Mouse (Mus musculus) stomach, embryonic 15.5 days (tissue): ENCODE data around the gene Hoxd9. TPM values are rescaled to one million over a fixed set of nuclear protein-coding genes. Genes with fewer than 3 reads are reported as not detected.

Source experiments
- ATAC-seq: fragments of 200-750 bp; cut with Nextera tagmentation; 2 replicates; pipeline ENCODE4 v1.8.0; 2017; ENCODE audit warnings: low read depth, moderate number of reproducible peaks, moderate TSS enrichment; ENCODE audit not compliant: insufficient read depth, low FRiP score
- H3K27ac ChIP-seq: fragments of 300-500 bp; sonication (generic); 2 replicates; pipeline ENCODE4 v1.5.1; 2015; ENCODE audit warnings: mild to moderate bottlenecking, inconsistent platforms
- H3K27me3 ChIP-seq: fragments of 300-500 bp; sonication (generic); replicated peaks from 2 replicates; pipeline ENCODE4 v1.6.1; 2015; ENCODE audit warnings: inconsistent platforms
- H3K36me3 ChIP-seq: fragments of 300-500 bp; sonication (generic); 2 replicates; pipeline ENCODE4 v1.6.1; 2015; ENCODE audit warnings: inconsistent platforms
- H3K4me1 ChIP-seq: fragments of 300-500 bp; sonication (generic); 2 replicates; pipeline ENCODE4 v1.6.1; 2015; ENCODE audit warnings: inconsistent platforms
- H3K4me2 ChIP-seq: fragments of 300-500 bp; sonication (generic); 2 replicates; pipeline ENCODE4 v1.6.1; 2015; ENCODE audit warnings: mild to moderate bottlenecking, inconsistent platforms
- H3K4me3 ChIP-seq: fragments of 300-500 bp; sonication (generic); replicated peaks from 2 replicates; pipeline ENCODE4 v1.5.1; 2015; ENCODE audit warnings: inconsistent platforms
- H3K9ac ChIP-seq: fragments of 300-500 bp; sonication (generic); 2 replicates; pipeline ENCODE4 v1.6.1; 2015; ENCODE audit warnings: inconsistent platforms
- H3K9me3 ChIP-seq: fragments of 300-500 bp; sonication (generic); 2 replicates; pipeline ENCODE4 v1.6.1; 2016; ENCODE audit warnings: inconsistent platforms
- WGBS: fragments of 180-500 bp; shearing (Covaris S2); methylation state at CpG from one replicate; pipeline ENCODE4 v1.1.7; 2015; 5-methylcytosine and 5-hydroxymethylcytosine counted together
- polyA plus RNA-seq: library from polyadenylated mRNA; unstranded; fragments of >200 nt; fragmentation: Nextera tagmentation; extraction: Ambion mirVana; gene quantifications from 2 replicates; pipeline ENCODE4 v1.2.1, GENCODE M21; 2015

The Hoxd9 gene
- polyA plus RNA-seq, 1 experiment from 2014 or later, result 1.3 TPM

DNA sequence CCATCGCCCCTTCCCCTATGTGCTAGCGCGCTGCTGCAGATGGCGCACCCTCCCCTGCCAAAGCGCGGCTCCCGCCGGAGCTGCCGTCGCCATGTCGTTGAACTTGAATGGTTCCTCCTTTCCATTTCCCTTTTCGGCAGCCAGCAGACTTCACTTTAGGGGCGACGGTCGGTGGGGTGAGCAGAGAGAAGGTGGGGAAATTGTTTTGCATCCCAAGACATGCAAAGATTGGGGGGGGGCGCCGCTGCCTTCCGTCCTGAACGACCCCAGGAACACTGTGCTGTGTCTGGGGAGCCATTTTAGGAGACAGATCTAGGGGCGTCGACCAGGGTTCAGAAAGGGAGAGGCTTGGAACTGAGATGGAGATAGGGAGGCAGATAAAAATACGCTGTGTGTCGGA lies 17.5 kb upstream of the Hoxd9 start:
- H3K9ac ChIP-seq, result no peak overlapping the region
- H3K9me3 ChIP-seq, result no peaks in the 10 kb centered on the region
- H3K36me3 ChIP-seq, result no peaks in the 10 kb centered on the region
- H3K4me1 ChIP-seq, result peaks cover 17% of the 10 kb centered on the region
- no peak overlapping the region for H3K4me2 ChIP-seq
- H3K27me3 ChIP-seq, result peaks cover 100% of the 10 kb centered on the region
- no peak overlapping the region for H3K27ac ChIP-seq
- no peak overlapping the region for H3K4me3 ChIP-seq
- no peak for ATAC-seq
- under 1% methylated on average over 23 of the region's 23 CpGs for WGBS

DNA sequence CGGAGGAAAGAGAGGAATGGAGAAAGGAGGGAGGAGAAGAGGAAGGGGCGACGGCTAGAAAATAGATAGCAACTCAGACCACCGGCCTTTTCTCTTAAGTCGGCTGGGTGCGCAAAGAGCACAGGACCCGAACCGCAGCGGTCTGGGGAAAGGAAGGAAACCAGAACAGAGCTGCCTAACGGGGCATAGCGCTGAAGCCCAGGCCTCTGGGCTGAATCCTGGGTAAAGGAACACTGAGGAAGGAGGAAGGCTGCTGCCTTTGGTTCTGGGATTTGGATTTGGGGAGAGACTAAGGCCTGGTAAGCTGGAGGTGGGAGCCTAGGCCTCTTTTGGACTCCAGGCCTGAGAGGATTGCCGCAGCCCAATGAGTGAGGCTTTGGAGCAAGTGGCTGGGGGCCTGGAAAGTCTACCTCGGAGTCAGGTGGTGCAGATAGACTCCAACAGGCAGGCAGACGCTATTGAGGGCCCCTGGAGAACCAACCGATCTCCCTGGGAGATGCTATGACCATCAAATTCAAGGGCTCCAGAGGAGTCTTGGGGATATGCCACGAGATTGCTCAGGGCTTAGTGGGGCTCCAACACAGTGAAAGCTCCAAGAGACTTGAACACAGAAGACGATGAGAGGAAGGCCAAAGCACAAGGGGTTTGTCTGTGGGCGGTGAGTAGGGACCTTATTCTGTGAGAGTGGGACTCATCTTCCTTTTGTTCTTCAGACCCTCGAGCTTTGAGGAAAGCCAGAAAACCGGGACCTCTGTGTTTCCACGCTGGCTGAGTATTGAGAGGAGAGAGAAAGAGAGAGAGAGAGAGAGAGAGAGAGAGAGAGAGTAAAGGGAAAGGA lies 16.7 kb upstream of the Hoxd9 start:
- Histone ChIP-seq H3K4me3 (no peak overlapping the region), H3K36me3 (no peaks in the 10 kb centered on the region), H3K9ac (no peak overlapping the region), H3K4me2 (no peak overlapping the region), H3K4me1 (peaks cover 17% of the 10 kb centered on the region), H3K27me3 (peaks cover 98% of the 10 kb centered on the region), H3K27ac (no peak overlapping the region), H3K9me3 (no peaks in the 10 kb centered on the region)
- no peak for ATAC-seq
- WGBS, result 3% methylated on average over 21 of the region's 21 CpGs

DNA sequence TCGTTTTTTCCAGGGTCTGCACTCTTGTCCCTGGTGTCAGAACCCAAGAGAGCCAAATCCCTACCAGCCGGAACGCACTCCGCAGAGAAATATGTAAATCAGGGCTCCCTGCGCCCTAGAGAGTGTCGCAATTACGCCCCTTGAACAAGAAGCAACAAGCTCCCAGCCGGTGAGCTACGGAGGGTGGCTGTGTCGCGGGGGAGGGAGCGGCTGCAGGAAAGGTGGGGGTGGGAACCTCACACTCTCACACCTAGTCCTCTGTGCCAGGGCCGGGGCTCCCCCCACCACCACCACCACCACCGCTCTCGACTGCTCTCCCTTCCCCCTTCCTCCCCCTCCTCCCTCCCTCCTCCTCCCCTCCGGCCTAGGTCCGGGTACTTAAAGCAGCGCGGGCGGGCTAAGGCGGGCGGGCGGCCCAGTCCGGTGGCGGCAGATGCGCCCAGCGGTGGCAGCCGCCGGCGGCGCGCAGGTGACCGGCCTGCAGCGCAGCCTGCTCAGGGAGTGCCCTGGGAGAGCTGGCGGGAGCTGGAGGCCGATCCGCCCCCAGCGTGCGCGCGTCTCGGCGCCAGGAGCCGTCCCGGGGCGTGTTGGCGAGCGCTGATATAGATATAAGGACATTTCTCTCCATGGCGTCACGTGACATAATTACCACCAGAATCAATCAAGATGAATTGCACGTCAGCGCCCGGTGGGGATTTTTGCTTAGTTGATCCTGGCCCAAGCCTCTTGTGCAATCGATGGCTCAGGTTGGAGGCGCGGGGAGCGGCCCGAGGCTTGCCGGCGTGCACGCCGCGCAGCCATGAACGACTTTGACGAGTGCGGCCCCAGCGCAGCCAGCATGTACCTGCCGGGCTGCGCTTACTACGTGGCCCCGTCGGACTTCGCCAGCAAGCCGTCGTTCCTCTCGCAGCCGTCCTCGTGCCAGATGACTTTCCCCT lies 15.7 kb upstream of the Hoxd9 start:
- peaks cover 17% of the 10 kb centered on the region for H3K4me1 ChIP-seq
- H3K27me3 ChIP-seq, result peaks cover 94% of the 10 kb centered on the region
- WGBS, result under 1% methylated on average over 72 of the region's 78 CpGs
- H3K4me3 ChIP-seq, result peak overlapping the region; percentile 24; the same call in 1 of the 2 replicates
- no peak overlapping the region for H3K9ac ChIP-seq
- H3K27ac ChIP-seq, result no peak overlapping the region
- no peak for ATAC-seq
- peak overlapping the region; percentile 46 for H3K4me2 ChIP-seq
- no peaks in the 10 kb centered on the region for H3K36me3 ChIP-seq
- no peaks in the 10 kb centered on the region for H3K9me3 ChIP-seq

DNA sequence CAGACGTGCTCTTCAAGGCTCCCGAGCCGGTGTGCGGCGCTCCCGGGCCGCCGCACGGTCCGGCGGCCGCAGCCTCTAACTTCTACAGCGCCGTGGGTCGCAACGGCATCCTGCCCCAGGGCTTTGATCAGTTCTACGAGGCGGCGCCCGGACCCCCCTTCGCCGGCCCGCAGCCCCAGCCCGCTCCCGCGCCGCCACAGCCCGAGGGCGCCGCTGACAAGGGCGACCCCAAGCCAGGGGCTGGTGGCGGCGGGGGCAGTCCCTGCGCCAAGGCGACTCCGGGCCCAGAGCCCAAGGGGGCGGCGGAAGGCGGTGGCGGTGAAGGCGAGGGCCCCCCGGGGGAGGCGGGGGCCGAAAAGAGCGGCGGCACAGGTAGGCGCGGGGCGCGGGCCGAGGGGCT lies 14.7 kb upstream of the Hoxd9 start:
- Histone ChIP-seq H3K9ac (no peak overlapping the region), H3K9me3 (no peaks in the 10 kb centered on the region), H3K36me3 (no peaks in the 10 kb centered on the region), H3K4me1 (peaks cover 17% of the 10 kb centered on the region), H3K4me2 (peak overlapping the region; percentile 46), H3K4me3 (peak overlapping the region; percentile 24; the same call in 1 of the 2 replicates), H3K27ac (no peak overlapping the region), H3K27me3 (peaks cover 94% of the 10 kb centered on the region)
- under 1% methylated on average over 44 of the region's 51 CpGs for WGBS
- no peak for ATAC-seq

DNA sequence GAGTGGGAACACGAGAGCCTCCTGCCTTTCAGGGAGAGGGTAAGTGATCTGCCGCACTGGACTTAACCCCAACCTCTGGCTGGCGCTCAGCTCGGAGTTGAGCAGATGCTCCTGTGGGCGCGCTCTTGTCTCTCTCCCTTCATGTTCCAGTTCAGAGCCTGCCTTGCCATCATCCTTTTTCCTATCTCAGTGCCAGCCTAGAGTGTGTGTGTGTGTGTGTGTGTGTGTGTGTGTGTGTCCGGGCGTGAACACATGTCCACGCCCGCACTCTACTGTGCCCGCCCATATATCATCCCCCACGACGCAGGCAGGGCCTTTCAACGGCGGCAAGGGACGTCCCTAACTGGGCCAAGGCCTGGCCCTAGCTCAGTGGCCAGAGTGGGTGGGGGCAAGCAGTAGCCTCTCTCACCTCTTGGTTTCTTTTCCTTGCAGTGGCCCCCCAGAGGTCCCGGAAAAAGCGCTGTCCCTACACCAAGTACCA lies 14.0 kb upstream of the Hoxd9 start:
- ATAC-seq, result no peak
- WGBS, result 1% methylated on average over 18 of the region's 18 CpGs
- H3K9me3 ChIP-seq, result no peaks in the 10 kb centered on the region
- no peak overlapping the region for H3K9ac ChIP-seq
- peaks cover 94% of the 10 kb centered on the region for H3K27me3 ChIP-seq
- H3K4me1 ChIP-seq, result peaks cover 17% of the 10 kb centered on the region
- H3K4me3 ChIP-seq, result no peak overlapping the region
- no peak overlapping the region for H3K27ac ChIP-seq
- no peaks in the 10 kb centered on the region for H3K36me3 ChIP-seq
- no peak overlapping the region for H3K4me2 ChIP-seq

DNA sequence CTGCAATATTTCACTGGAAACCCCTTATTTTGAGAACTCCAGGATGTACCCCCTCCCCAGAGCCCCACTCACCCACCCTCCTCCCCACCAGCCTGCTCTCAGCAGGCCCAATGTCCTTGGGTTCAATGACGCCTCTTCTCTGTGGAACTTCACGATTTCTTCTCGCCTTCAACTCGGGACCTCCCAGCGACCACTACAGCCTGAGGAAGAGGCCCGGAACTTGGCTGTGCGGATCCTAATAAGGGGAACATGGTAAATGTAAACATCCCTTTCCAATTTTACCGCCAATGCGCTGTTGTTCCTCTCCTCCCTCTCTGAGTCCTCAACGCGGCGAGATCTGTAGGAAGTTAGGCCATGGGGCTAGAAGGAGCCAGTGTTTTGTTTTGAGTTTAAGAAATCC lies 13.4 kb upstream of the Hoxd9 start:
- H3K4me1 ChIP-seq, result peaks cover 17% of the 10 kb centered on the region
- no peaks in the 10 kb centered on the region for H3K36me3 ChIP-seq
- 2% methylated on average over 12 of the region's 12 CpGs for WGBS
- no peak overlapping the region for H3K9ac ChIP-seq
- H3K27me3 ChIP-seq, result peaks cover 94% of the 10 kb centered on the region
- no peak overlapping the region for H3K4me2 ChIP-seq
- no peak for ATAC-seq
- no peak overlapping the region for H3K4me3 ChIP-seq
- H3K9me3 ChIP-seq, result no peaks in the 10 kb centered on the region
- H3K27ac ChIP-seq, result no peak overlapping the region

DNA sequence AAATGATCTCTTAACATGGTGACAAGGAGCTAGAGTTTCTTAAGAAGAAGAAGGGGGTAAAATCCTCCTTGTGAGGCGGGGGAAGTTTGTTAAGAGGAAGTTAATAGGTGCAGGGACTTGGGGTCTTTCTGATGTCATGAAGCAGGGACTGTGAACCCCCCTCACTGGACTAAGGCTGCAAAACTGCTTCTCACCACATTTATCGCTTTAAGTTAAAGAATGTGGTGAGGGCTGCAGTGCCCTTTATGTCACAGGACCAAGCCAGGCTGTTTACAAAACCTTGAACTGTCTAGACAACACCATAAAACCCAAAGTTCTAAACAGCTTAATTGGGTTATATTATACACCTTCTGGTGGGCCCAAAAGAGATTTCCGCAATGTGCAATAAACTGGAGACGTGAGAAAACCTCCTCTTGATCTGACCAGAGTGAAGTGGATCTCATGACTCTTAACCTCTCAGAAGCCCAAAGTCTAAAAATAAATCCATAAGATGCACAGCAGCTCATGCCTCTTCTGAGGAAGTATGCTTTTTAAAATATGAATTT lies 12.4 kb upstream of the Hoxd9 start:
- no peak overlapping the region for H3K9ac ChIP-seq
- no peak overlapping the region for H3K4me2 ChIP-seq
- no peak overlapping the region for H3K27ac ChIP-seq
- H3K9me3 ChIP-seq, result no peaks in the 10 kb centered on the region
- 9% methylated on average over 4 of the region's 4 CpGs for WGBS
- no peak for ATAC-seq
- peaks cover 17% of the 10 kb centered on the region for H3K4me1 ChIP-seq
- H3K36me3 ChIP-seq, result no peaks in the 10 kb centered on the region
- H3K4me3 ChIP-seq, result no peak overlapping the region
- peaks cover 94% of the 10 kb centered on the region for H3K27me3 ChIP-seq

DNA sequence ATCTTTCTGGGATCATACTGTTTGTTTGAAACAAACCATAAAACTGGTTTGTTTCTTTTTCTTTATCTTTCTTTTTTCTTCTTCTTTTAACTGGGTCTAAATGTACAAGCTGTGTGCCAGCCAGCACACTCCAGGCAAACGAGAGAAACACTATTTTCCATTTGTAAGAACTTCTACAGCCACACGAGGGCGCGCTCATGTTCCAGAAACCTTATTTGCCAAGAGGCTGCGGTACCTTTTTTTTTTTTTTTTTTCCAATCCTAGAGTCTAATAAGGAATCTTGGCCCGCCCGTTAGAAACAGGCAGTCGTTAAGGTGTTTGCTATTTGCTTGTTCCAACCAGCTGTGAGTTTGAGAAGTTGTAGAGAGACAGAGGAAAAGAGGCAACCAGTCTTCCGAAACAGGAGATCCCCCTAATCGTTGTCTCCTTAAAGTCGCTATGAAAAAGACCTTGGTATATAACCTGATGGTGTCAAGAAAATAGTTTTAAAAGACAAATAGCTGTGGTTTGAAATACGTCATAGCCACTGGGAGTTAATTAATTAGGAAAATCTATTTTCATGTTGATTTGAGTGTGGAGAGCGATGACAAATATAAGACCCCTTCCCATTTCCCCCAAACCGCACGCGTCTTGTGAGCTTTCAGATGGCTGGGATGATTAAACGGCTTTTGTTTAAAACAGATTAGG lies 11.1 kb upstream of the Hoxd9 start:
- Histone ChIP-seq H3K36me3 (no peaks in the 10 kb centered on the region), H3K4me1 (peaks cover 19% of the 10 kb centered on the region), H3K9me3 (no peaks in the 10 kb centered on the region), H3K9ac (no peak overlapping the region), H3K27ac (no peak overlapping the region), H3K27me3 (peaks cover 90% of the 10 kb centered on the region), H3K4me2 (no peak overlapping the region), H3K4me3 (no peak overlapping the region)
- 6% methylated on average over 17 of the region's 17 CpGs for WGBS
- ATAC-seq, result no peak

DNA sequence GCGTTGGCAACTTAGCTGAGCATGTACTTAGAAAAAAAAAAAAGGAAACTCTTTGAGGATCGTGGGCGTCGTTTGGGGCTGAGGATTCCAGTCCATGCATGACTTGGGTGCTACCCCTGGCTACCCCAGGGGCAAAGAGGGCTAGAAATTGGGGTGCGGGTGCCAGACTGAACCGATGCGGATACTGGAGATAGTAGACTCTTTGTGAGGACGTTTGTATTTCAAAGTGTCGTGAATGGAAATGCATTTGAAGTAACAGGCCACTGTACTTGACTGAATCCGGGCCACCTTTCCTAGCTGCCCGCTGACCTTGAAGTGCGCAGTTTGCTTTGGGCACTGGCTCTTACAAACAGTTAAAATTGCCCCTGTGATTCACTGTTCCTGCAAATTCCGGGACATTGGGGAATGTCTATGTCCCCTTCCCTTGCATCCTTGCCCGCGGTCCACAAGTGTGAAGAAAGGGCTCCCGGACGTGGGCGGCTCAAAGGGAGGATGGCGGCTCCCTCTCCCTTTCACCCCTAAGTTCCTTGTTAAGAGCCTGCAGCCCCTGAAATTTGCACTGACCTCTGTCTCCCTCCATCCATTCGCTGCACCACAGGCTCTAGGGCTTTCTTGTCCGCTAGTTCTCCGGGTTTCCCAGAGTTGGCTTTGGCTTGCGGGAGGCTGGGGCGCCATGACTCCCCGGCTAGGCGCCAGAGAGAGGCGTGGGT lies 10.4 kb upstream of the Hoxd9 start:
- H3K4me2 ChIP-seq, result no peak overlapping the region
- no peaks in the 10 kb centered on the region for H3K36me3 ChIP-seq
- peaks cover 90% of the 10 kb centered on the region for H3K27me3 ChIP-seq
- H3K4me3 ChIP-seq, result no peak overlapping the region
- 2% methylated on average over 27 of the region's 27 CpGs for WGBS
- H3K9me3 ChIP-seq, result no peaks in the 10 kb centered on the region
- H3K27ac ChIP-seq, result no peak overlapping the region
- H3K4me1 ChIP-seq, result peaks cover 13% of the 10 kb centered on the region
- ATAC-seq, result no peak
- H3K9ac ChIP-seq, result no peak overlapping the region

DNA sequence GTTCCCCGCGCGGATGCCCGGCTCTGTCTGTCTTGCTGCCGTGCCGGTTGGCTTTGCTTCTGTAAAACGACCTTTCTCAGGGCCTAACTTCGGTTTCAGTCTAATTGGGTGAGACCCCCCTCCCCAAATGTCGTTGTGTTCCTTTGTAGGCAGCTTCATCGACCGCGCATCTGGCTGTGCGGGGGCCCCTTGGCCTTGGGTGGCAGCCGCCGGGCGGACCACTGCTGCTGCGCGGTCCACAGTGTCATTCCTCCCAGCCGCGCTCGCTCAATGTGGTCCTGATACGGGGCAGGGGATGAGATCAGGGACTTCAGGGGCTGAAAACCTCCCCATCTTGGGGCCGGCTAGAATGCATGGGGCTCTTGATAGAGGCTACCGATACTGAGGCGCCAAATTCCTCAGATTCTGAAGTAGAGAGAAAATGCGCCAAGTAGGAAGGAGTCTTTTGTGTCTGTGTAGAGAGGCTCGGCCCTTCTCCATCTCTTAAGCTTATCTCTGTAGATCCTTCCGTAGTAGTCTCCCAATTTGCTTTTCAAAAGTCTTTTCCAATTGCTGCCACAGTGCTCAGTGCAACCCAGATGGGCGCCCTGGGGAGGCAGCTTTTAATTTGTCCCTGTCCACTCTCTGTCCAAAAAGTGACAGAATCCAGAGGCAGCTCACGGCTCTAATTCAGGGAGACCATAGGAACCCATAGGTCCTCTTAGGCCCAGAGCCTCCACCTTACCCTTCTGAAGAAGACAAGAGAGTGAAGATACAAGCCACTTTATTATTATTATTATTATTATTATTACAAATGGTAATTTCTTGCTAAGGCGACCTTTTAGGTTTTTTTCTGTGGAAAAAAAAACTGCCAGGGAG lies 9.6 kb upstream of the Hoxd9 start:
- H3K9me3 ChIP-seq, result no peaks in the 10 kb centered on the region
- no peak overlapping the region for H3K4me2 ChIP-seq
- H3K9ac ChIP-seq, result no peak overlapping the region
- H3K4me3 ChIP-seq, result no peak overlapping the region
- H3K36me3 ChIP-seq, result no peaks in the 10 kb centered on the region
- no peak overlapping the region for H3K27ac ChIP-seq
- H3K27me3 ChIP-seq, result peaks cover 90% of the 10 kb centered on the region
- H3K4me1 ChIP-seq, result peaks cover 5% of the 10 kb centered on the region; the same call in 1 of the 2 replicates
- WGBS, result 1% methylated on average over 31 of the region's 31 CpGs
- no peak for ATAC-seq
